Mouse (Mus musculus) hindbrain, postnatal 0 days (tissue): ENCODE measurements around the gene Fkbp5. TPM values are rescaled to one million over a fixed set of nuclear protein-coding genes. Genes with fewer than 3 reads are reported as not detected.
"Not testable (repeated sequence)": the region's sequence is repeated elsewhere in the genome, so short reads cannot be mapped to it uniquely, and the experiment has no call there.

ENCODE experiments used
- ATAC-seq: fragments of 200-750 bp; cut with Nextera tagmentation; 2 replicates; pipeline ENCODE4 v1.8.0; 2017; ENCODE audit warnings: mild to moderate bottlenecking, moderate TSS enrichment, moderate library complexity
- DNase-seq: peaks from one replicate; pipeline ENCODE4 v3.0.0-alpha.2; 2015; ENCODE audit warnings: low spot score
- H3K27ac ChIP-seq: fragments of 300-500 bp; sonication (generic); 2 replicates; pipeline ENCODE4 v1.5.1; 2014; ENCODE audit warnings: mild to moderate bottlenecking
- H3K27me3 ChIP-seq: fragments of 300-500 bp; sonication (generic); 2 replicates; pipeline ENCODE4 v1.6.1; 2014; ENCODE audit warnings: low read length, mixed read lengths; ENCODE audit not compliant: insufficient read depth
- H3K36me3 ChIP-seq: fragments of 300-500 bp; sonication (generic); 2 replicates; pipeline ENCODE4 v1.6.1; 2014; ENCODE audit warnings: low read length, mixed read lengths; ENCODE audit not compliant: insufficient read depth
- H3K4me1 ChIP-seq: fragments of 300-500 bp; sonication (generic); 2 replicates; pipeline ENCODE4 v1.6.1; 2014; ENCODE audit warnings: antibody characterized with exemption, low read length, mixed read lengths; ENCODE audit not compliant: insufficient read depth
- H3K4me2 ChIP-seq: fragments of 300-500 bp; sonication (generic); 2 replicates; pipeline ENCODE4 v1.6.1; 2014; ENCODE audit warnings: low read depth, mild to moderate bottlenecking, low read length, moderate library complexity, mixed read lengths
- H3K4me3 ChIP-seq: fragments of 300-500 bp; sonication (generic); 2 replicates; pipeline ENCODE4 v1.5.1; 2014; ENCODE audit warnings: low read length
- H3K9ac ChIP-seq: fragments of 300-500 bp; sonication (generic); replicated peaks from 2 replicates; pipeline ENCODE4 v1.6.1; 2014; ENCODE audit warnings: mild to moderate bottlenecking, low read length, moderate library complexity, mixed read lengths
- H3K9me3 ChIP-seq: fragments of 300-500 bp; sonication (generic); 2 replicates; pipeline ENCODE4 v1.6.1; 2016; ENCODE audit warnings: low read length, mixed read lengths
- CTCF ChIP-seq: IDR thresholded peaks from 2 replicates; pipeline ENCODE4 v1.5.1; 2016; ENCODE audit warnings: antibody characterized with exemption, control low read depth, low read depth
- WGBS: fragments of 180-500 bp; shearing (Covaris S2); extraction: QIAGEN DNeasy Blood & Tissue Kit; methylation state at CpG from one replicate; pipeline ENCODE4 v1.1.7; 2014; 5-methylcytosine and 5-hydroxymethylcytosine counted together
- polyA plus RNA-seq: library from polyadenylated mRNA; unstranded; fragments of >200 nt; fragmentation: Nextera tagmentation; extraction: Ambion mirVana; gene quantifications from 2 replicates; pipeline ENCODE4 v1.2.1, GENCODE M21; 2015
- total RNA-seq: library from RNA; depleted of rRNA; stranded (reverse); fragments of >200 nt; gene quantifications from 2 replicates; pipeline ENCODE4 v1.2.3, GENCODE M21; 2014

The Fkbp5 gene
- total and polyA plus RNA-seq, 2 experiments from 2014 or later, result 20.0 to 27.5 TPM

GRCm38 (mm10) chr17:28424373-28424772 is 93.0 kb downstream of the Fkbp5 start:
- Histone ChIP-seq H3K36me3 (peaks cover 9% of the 10 kb centered on the region; the same call in 1 of the 2 replicates), H3K4me2 (no peak overlapping the region), H3K27me3 (no peaks in the 10 kb centered on the region), H3K9me3 (no peaks in the 10 kb centered on the region), H3K9ac (no peak overlapping the region), H3K4me3 (no peak overlapping the region), H3K4me1 (no peaks in the 10 kb centered on the region), H3K27ac (no peak overlapping the region)
- WGBS, result 68% methylated on average over 6 of the region's 6 CpGs
- no peak for DNase-seq
- TF ChIP-seq CTCF, result no peak
- no peak for ATAC-seq

GRCm38 (mm10) chr17:28421071-28421470 is 96.3 kb downstream of the Fkbp5 start:
- Histone ChIP-seq H3K4me2 (no peak overlapping the region), H3K9ac (no peak overlapping the region), H3K27ac (peak overlapping the region; percentile 20; the same call in 1 of the 2 replicates), H3K36me3 (peaks cover 3% of the 10 kb centered on the region; the same call in 1 of the 2 replicates), H3K4me3 (no peak overlapping the region), H3K27me3 (no peaks in the 10 kb centered on the region), H3K4me1 (no peaks in the 10 kb centered on the region), H3K9me3 (no peaks in the 10 kb centered on the region)
- 87% methylated on average over 5 of the region's 5 CpGs for WGBS
- ATAC-seq (no peak), DNase-seq (no peak)
- no peak for TF ChIP-seq CTCF

- no peak for DNase-seq
Observed at GRCm38 (mm10) chr17:28420229-28421051, 96.9 kb downstream of the Fkbp5 start.

GRCm38 (mm10) chr17:28419636-28420035 is 97.7 kb downstream of the Fkbp5 start:
- no peaks in the 10 kb centered on the region for H3K4me1 ChIP-seq
- no peak for DNase-seq
- no peaks in the 10 kb centered on the region for H3K9me3 ChIP-seq
- H3K27me3 ChIP-seq, result no peaks in the 10 kb centered on the region
- H3K36me3 ChIP-seq, result no peaks in the 10 kb centered on the region
- no peak overlapping the region for H3K4me3 ChIP-seq
- H3K27ac ChIP-seq, result no peak overlapping the region
- no peak for ATAC-seq
- no peak for TF ChIP-seq CTCF
- no peak overlapping the region for H3K4me2 ChIP-seq
- H3K9ac ChIP-seq, result no peak overlapping the region
- WGBS, result 83% methylated on average over 6 of the region's 6 CpGs

More at GRCm38 (mm10) chr17:28420229-28421051, 96.9 kb downstream of the Fkbp5 start:
- ATAC-seq, result no peak
- H3K9ac ChIP-seq, result no peak overlapping the region
- no peaks in the 10 kb centered on the region for H3K4me1 ChIP-seq
- no peak overlapping the region for H3K4me2 ChIP-seq
- H3K4me3 ChIP-seq, result no peak overlapping the region
- H3K36me3 ChIP-seq, result no peaks in the 10 kb centered on the region
- H3K27me3 ChIP-seq, result no peaks in the 10 kb centered on the region
- no peak for TF ChIP-seq CTCF
- H3K9me3 ChIP-seq, result no peaks in the 10 kb centered on the region
- 73% methylated on average over 12 of the region's 12 CpGs for WGBS
- H3K27ac ChIP-seq, result peak overlapping the region; percentile 20; the same call in 1 of the 2 replicates

GRCm38 (mm10) chr17:28418954-28419353 is 98.4 kb downstream of the Fkbp5 start:
- no peak overlapping the region for H3K9ac ChIP-seq
- H3K36me3 ChIP-seq, result no peaks in the 10 kb centered on the region
- 93% methylated on average over 1 of the region's 1 CpGs for WGBS
- no peak overlapping the region for H3K4me3 ChIP-seq
- ATAC-seq (no peak), DNase-seq (no peak)
- peak; percentile 51 for TF ChIP-seq CTCF
- H3K4me2 ChIP-seq, result no peak overlapping the region
- H3K9me3 ChIP-seq, result no peaks in the 10 kb centered on the region
- no peaks in the 10 kb centered on the region for H3K27me3 ChIP-seq
- H3K27ac ChIP-seq, result no peak overlapping the region
- no peaks in the 10 kb centered on the region for H3K4me1 ChIP-seq

GRCm38 (mm10) chr17:28418481-28418880 is 98.8 kb downstream of the Fkbp5 start:
- DNase-seq, H3K27me3 ChIP-seq, H3K36me3 ChIP-seq, H3K9me3 ChIP-seq, H3K4me1 ChIP-seq, H3K4me3 ChIP-seq, H3K4me2 ChIP-seq, H3K9ac ChIP-seq, H3K27ac ChIP-seq, ATAC-seq: not testable (repeated sequence)

- Histone ChIP-seq H3K4me2 (no peak overlapping the region), H3K4me1 (no peaks in the 10 kb centered on the region), H3K27ac (no peak overlapping the region), H3K9me3 (no peaks in the 10 kb centered on the region), H3K36me3 (0 out of 2 replicates have a peak, but pooled peaks cover 4% of the 10 kb centered on the region), H3K4me3 (no peak overlapping the region), H3K27me3 (no peaks in the 10 kb centered on the region), H3K9ac (no peak overlapping the region)
- no peak for ATAC-seq
- TF ChIP-seq CTCF, result no peak
- 85% methylated on average over 5 of the region's 5 CpGs for WGBS
- DNase-seq, result no peak
Observed at GRCm38 (mm10) chr17:28417771-28418170, 99.6 kb downstream of the Fkbp5 start.
